Mouse (Mus musculus) CH12.LX (cell line): ENCODE results near the gene C1qtnf2. TPM values are rescaled to one million over a fixed set of nuclear protein-coding genes. Genes with fewer than 3 reads are reported as not detected.

ENCODE experiments used
- DNase-seq: peaks from one replicate; pipeline ENCODE4 v3.0.0-alpha.2; 2013; ENCODE audit errors: extremely low read depth
- H3K27ac ChIP-seq: 2 replicates; pipeline ENCODE4 v1.5.1; 2012; ENCODE audit warnings: low read depth, mild to moderate bottlenecking, control low read depth, moderate library complexity; ENCODE audit not compliant: insufficient read depth
- H3K27me3 ChIP-seq: replicated peaks from 2 replicates; pipeline ENCODE3; 2012; ENCODE audit warnings: inconsistent platforms
- H3K36me3 ChIP-seq, 2 experiments: replicated peaks in 1 of 2; 2 replicates each; pipeline versions ENCODE3 to v1.6.1; 2012; ENCODE audit warnings: inconsistent platforms in 1 of 2, low read length in 1 of 2, mild to moderate bottlenecking in 1 of 2, mixed read lengths in 1 of 2, moderate library complexity in 1 of 2; ENCODE audit not compliant: control insufficient read depth in 1 of 2, insufficient read depth in 1 of 2
- H3K4me1 ChIP-seq, 2 experiments: 2 replicates each; pipeline ENCODE4 v1.6.1; 2012; ENCODE audit warnings: inconsistent platforms in 1 of 2, moderate library complexity in 1 of 2; ENCODE audit not compliant: insufficient read depth in 2 of 2, control insufficient read depth in 1 of 2
- H3K4me2 ChIP-seq: 2 replicates; pipeline ENCODE4 v1.6.1; 2012; ENCODE audit warnings: low read depth, mild to moderate bottlenecking, control low read depth; ENCODE audit not compliant: poor library complexity, insufficient read depth, severe bottlenecking
- H3K4me3 ChIP-seq, 3 experiments: fragments of 150-350 bp in 1 of 3; sonication (generic) in 1 of 3; replicated peaks in 1 of 3; 2 replicates each; pipeline versions ENCODE3 to v1.5.1; 2011 to 2012; ENCODE audit warnings: low read depth in 2 of 3, low read length in 2 of 3, mild to moderate bottlenecking in 2 of 3, moderate library complexity in 2 of 3, control low read depth in 1 of 3, improper control_type of control experiment in 1 of 3, inconsistent platforms in 1 of 3, mixed read lengths in 1 of 3; ENCODE audit not compliant: poor library complexity in 1 of 3
- H3K79me2 ChIP-seq: replicated peaks from 2 replicates; pipeline ENCODE4 v1.6.1; 2012; ENCODE audit warnings: mild to moderate bottlenecking, moderate library complexity; ENCODE audit not compliant: control insufficient read depth, poor library complexity, insufficient read depth, severe bottlenecking; ENCODE audit errors: extremely low read depth
- H3K9ac ChIP-seq: 2 replicates; pipeline ENCODE4 v1.6.1; 2012; ENCODE audit warnings: low read depth, mild to moderate bottlenecking, control low read depth, moderate library complexity; ENCODE audit not compliant: insufficient read depth
- H3K9me3 ChIP-seq: replicated peaks from 2 replicates; pipeline ENCODE3; 2012; ENCODE audit warnings: low read length, inconsistent platforms, mixed read lengths
- BHLHE40 ChIP-seq: IDR thresholded peaks from 2 replicates; pipeline ENCODE4 v1.6.1; 2011; ENCODE audit warnings: mild to moderate bottlenecking, low read depth, low read length, improper control_type of control experiment
- CHD1 ChIP-seq: IDR thresholded peaks from 2 replicates; pipeline ENCODE4 v1.6.1; 2012; ENCODE audit warnings: low read depth, low read length, improper control_type of control experiment, inconsistent platforms
- CHD2 ChIP-seq: IDR thresholded peaks from 2 replicates; pipeline ENCODE4 v1.6.1; 2011; ENCODE audit warnings: low read length, improper control_type of control experiment
- CTCF ChIP-seq, 2 experiments: IDR thresholded peaks in 1 of 2; conservative IDR thresholded peaks in 1 of 2; 2 replicates each; pipeline ENCODE4 v1.5.1; 2011 to 2012; ENCODE audit warnings: low read depth in 2 of 2, low read length in 2 of 2, improper control_type of control experiment in 1 of 2, inconsistent platforms in 1 of 2, mild to moderate bottlenecking in 1 of 2, moderate library complexity in 1 of 2
- ELF1 ChIP-seq: IDR thresholded peaks from 2 replicates; pipeline ENCODE4 v1.6.1; 2014; ENCODE audit warnings: low read depth, mild to moderate bottlenecking, inconsistent platforms, low read length, improper control_type of control experiment
- ETS1 ChIP-seq: conservative IDR thresholded peaks from 2 replicates; pipeline ENCODE4 v1.6.1; 2012; ENCODE audit warnings: low read depth, mild to moderate bottlenecking, inconsistent platforms, low read length, improper control_type of control experiment, moderate library complexity
- HCFC1 ChIP-seq: IDR thresholded peaks from 2 replicates; pipeline ENCODE4 v1.6.1; 2012; ENCODE audit warnings: low read depth, mild to moderate bottlenecking, inconsistent platforms, low read length, improper control_type of control experiment
- IRF4 ChIP-seq: IDR thresholded peaks from 2 replicates; pipeline ENCODE4 v1.6.1; 2014; ENCODE audit warnings: low read depth, mild to moderate bottlenecking, inconsistent platforms, low read length, improper control_type of control experiment
- KAT2A ChIP-seq: IDR thresholded peaks from 2 replicates; pipeline ENCODE4 v1.6.1; 2012; ENCODE audit warnings: low read length, improper control_type of control experiment, inconsistent platforms; ENCODE audit not compliant: insufficient replicate concordance
- MAX ChIP-seq: IDR thresholded peaks from 2 replicates; pipeline ENCODE4 v1.6.1; 2011; ENCODE audit warnings: low read length, improper control_type of control experiment
- MAZ ChIP-seq: IDR thresholded peaks from 2 replicates; pipeline ENCODE4 v1.6.1; 2012; ENCODE audit warnings: low read depth, mild to moderate bottlenecking, inconsistent platforms, low read length, improper control_type of control experiment, moderate library complexity
- MEF2A ChIP-seq: IDR thresholded peaks from 2 replicates; pipeline ENCODE4 v1.6.1; 2014; ENCODE audit warnings: low read depth, mild to moderate bottlenecking, inconsistent platforms, low read length, improper control_type of control experiment, borderline replicate concordance
- MXI1 ChIP-seq: IDR thresholded peaks from 2 replicates; pipeline ENCODE4 v1.6.1; 2011; ENCODE audit warnings: mild to moderate bottlenecking, low read depth, low read length, improper control_type of control experiment
- NELFE ChIP-seq: IDR thresholded peaks from 2 replicates; pipeline ENCODE4 v1.6.1; 2011; ENCODE audit warnings: low read depth, low read length, improper control_type of control experiment
- NRF1 ChIP-seq: IDR thresholded peaks from 2 replicates; pipeline ENCODE4 v1.6.1; 2014; ENCODE audit warnings: low read depth, mild to moderate bottlenecking, inconsistent platforms, low read length, improper control_type of control experiment, moderate library complexity
- PAX5 ChIP-seq: IDR thresholded peaks from 2 replicates; pipeline ENCODE4 v1.6.1; 2012; ENCODE audit warnings: low read length, inconsistent platforms, mixed read lengths
- POLR2A ChIP-seq: IDR thresholded peaks from 2 replicates; pipeline ENCODE4 v1.6.1; 2011; ENCODE audit warnings: low read depth, mild to moderate bottlenecking, improper control_type of control experiment, low read length
- POLR2AphosphoS2 ChIP-seq: IDR thresholded peaks from 2 replicates; pipeline ENCODE4 v1.6.1; 2011; ENCODE audit warnings: low read depth, low read length, improper control_type of control experiment
- RAD21 ChIP-seq: IDR thresholded peaks from 2 replicates; pipeline ENCODE4 v1.6.1; 2011; ENCODE audit warnings: low read depth, mild to moderate bottlenecking, low read length, improper control_type of control experiment, moderate library complexity
- SIN3A ChIP-seq: IDR thresholded peaks from 2 replicates; pipeline ENCODE4 v1.6.1; 2012; ENCODE audit warnings: low read length, improper control_type of control experiment, inconsistent platforms
- TBP ChIP-seq: conservative IDR thresholded peaks from 2 replicates; pipeline ENCODE4 v1.6.1; 2011; ENCODE audit warnings: low read depth, low read length, improper control_type of control experiment
- USF2 ChIP-seq: conservative IDR thresholded peaks from 2 replicates; pipeline ENCODE4 v1.6.1; 2011; ENCODE audit warnings: low read depth, low read length, improper control_type of control experiment
- ZC3H11A ChIP-seq: IDR thresholded peaks from 2 replicates; pipeline ENCODE4 v1.6.1; 2012; ENCODE audit warnings: low read depth, mild to moderate bottlenecking, inconsistent platforms, low read length, improper control_type of control experiment
- ZMIZ1 ChIP-seq: IDR thresholded peaks from 2 replicates; pipeline ENCODE4 v1.6.1; 2012; ENCODE audit warnings: low read depth, mild to moderate bottlenecking, inconsistent platforms, low read length, improper control_type of control experiment
- dilution Hi-C: fragments of 300-500 bp; cut with MboI; formaldehyde crosslinking; loops from 2 replicates; pipeline ENCODE4 v1.14.3; 2020; ENCODE audit warnings: low sequenced_read_pairs; ENCODE audit not compliant: extremely low pct_unique_long_range_greater_than_20kb, extremely low pct_ligation_motif_present
- in situ Hi-C: fragments of 300-500 bp; cut with MboI; formaldehyde crosslinking; loops from 3 replicates; pipeline ENCODE4 v1.14.3; 2019; ENCODE audit warnings: low sequenced_read_pairs, low pct_ligation_motif_present, low pct_unique_long_range_greater_than_20kb, mixed read lengths
- polyA plus RNA-seq: library from polyadenylated mRNA; unstranded; fragments of >175 nt; gene quantifications from 2 replicates; pipeline ENCODE4 v1.2.1, GENCODE M21; 2012; ENCODE audit warnings: low read depth; ENCODE audit not compliant: insufficient read length
- total RNA-seq, 2 experiments: library from RNA; depleted of rRNA; stranded (reverse); fragments of 300-350 nt in 1 of 2; fragments of >200 nt in 1 of 2; gene quantifications; 2 replicates each; pipeline ENCODE4 v1.2.3; 2012 to 2014

The C1qtnf2 gene
- total and polyA plus RNA-seq, 3 experiments: not detected

DNA sequence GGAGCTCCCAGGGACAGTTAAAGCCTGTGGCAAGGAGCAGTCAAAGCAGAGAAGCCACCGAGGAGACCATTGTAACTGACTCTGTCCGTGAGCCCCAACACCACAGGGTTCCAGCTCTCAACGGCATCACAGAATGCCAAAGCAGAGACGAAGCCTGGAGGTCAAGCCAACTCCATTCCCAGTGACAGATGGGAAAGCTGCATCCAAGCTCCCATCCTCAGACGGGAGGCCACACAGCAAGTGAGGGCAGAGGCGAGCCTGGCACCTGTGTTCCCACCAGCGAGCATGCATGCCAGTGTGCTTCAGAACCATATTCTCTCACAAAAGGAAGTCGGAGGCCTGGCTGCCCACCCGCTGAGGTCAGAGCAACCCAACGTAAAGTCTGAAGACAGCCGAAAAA is 43.6 kb downstream of the C1qtnf2 start:
- Histone ChIP-seq H3K36me3 (no peaks in the 10 kb centered on the region), H3K27me3 (no peaks in the 10 kb centered on the region), H3K4me1 (peaks cover 2 to 6% of the 10 kb centered on the region in 2 experiments; a peak in 2 of 4 replicates), H3K4me3 (no peak overlapping the region), H3K27ac (no peak overlapping the region), H3K9ac (no peak overlapping the region), H3K4me2 (no peak overlapping the region), H3K79me2 (no peaks in the 10 kb centered on the region), H3K9me3 (peaks cover 2% of the 10 kb centered on the region)
- in situ Hi-C loops (no loop called here), dilution Hi-C loops (no loop called here)
- DNase-seq: no peak
- TF ChIP-seq MEF2A: no peak
- no peak for TF ChIP-seq MAX
- no peak for TF ChIP-seq ETS1
- no peak for TF ChIP-seq ZMIZ1
- no peak for TF ChIP-seq RAD21
- no peak for TF ChIP-seq CHD1
- TF ChIP-seq TBP: no peak
- no peak for TF ChIP-seq POLR2A
- no peak for TF ChIP-seq NRF1
- no peak for TF ChIP-seq SIN3A
- TF ChIP-seq BHLHE40: no peak
- no peak for TF ChIP-seq KAT2A
- no peak for TF ChIP-seq USF2

GRCm38 (mm10) chr11:43518086-43518485 is 44.0 kb downstream of the C1qtnf2 start:
- H3K9me3 ChIP-seq: peaks cover 2% of the 10 kb centered on the region
- H3K36me3 ChIP-seq: no peaks in the 10 kb centered on the region
- no peak overlapping the region for H3K4me3 ChIP-seq
- TF ChIP-seq CTCF (conservative IDR thresholded peaks at IDR 0.05 in 1 of 2, IDR thresholded peaks at IDR 0.05 in 1 of 2; ENCODE audit: low read depth in 2 of 2, low read length in 2 of 2) (peak in 1 of 2 experiments; percentile 21; a peak in 1 of 4 replicates), ETS1 (no peak), ZC3H11A (no peak)
- dilution Hi-C loops (no loop called here), in situ Hi-C loops (no loop called here)
- no peaks in the 10 kb centered on the region for H3K27me3 ChIP-seq
- H3K79me2 ChIP-seq: no peaks in the 10 kb centered on the region
- no peak overlapping the region for H3K4me2 ChIP-seq
- DNase-seq: no peak
- peaks cover 2 to 5% of the 10 kb centered on the region in 2 experiments; a peak in 2 of 4 replicates for H3K4me1 ChIP-seq
- no peak overlapping the region for H3K9ac ChIP-seq
- no peak overlapping the region for H3K27ac ChIP-seq

- Histone ChIP-seq H3K9me3 (peaks cover 2% of the 10 kb centered on the region), H3K4me1 (peaks cover 2 to 5% of the 10 kb centered on the region in 2 experiments; a peak in 2 of 4 replicates), H3K4me3 (no peak overlapping the region), H3K4me2 (no peak overlapping the region), H3K27ac (no peak overlapping the region), H3K36me3 (no peaks in the 10 kb centered on the region), H3K9ac (no peak overlapping the region), H3K27me3 (no peaks in the 10 kb centered on the region), H3K79me2 (no peaks in the 10 kb centered on the region)
- in situ Hi-C loops (no loop called here), dilution Hi-C loops (no loop called here)
- TF ChIP-seq ZMIZ1: no peak
- no peak for TF ChIP-seq IRF4
- no peak for TF ChIP-seq CTCF (conservative IDR thresholded peaks at IDR 0.05 in 1 of 2, IDR thresholded peaks at IDR 0.05 in 1 of 2; ENCODE audit: low read depth in 2 of 2, low read length in 2 of 2)
- TF ChIP-seq MAZ: no peak
- no peak for TF ChIP-seq KAT2A
- no peak for TF ChIP-seq SIN3A
- no peak for TF ChIP-seq NELFE
- TF ChIP-seq PAX5: no peak
- TF ChIP-seq ELF1: no peak
- no peak for TF ChIP-seq HCFC1
- no peak for TF ChIP-seq CHD2
- no peak for TF ChIP-seq MXI1
- no peak for TF ChIP-seq POLR2AphosphoS2
- no peak for DNase-seq
Measured at GRCm38 (mm10) chr11:43518821-43519220, 44.7 kb downstream of the C1qtnf2 start.
